Mouse (Mus musculus): ENCODE data around the gene Slco2b1. TPM values are rescaled to one million over a fixed set of nuclear protein-coding genes. Genes with fewer than 3 reads are reported as not detected.

Slco2b1 gene
- polyA plus RNA-seq, 1 experiment from 2014 or later, result 2.8 TPM

DNA sequence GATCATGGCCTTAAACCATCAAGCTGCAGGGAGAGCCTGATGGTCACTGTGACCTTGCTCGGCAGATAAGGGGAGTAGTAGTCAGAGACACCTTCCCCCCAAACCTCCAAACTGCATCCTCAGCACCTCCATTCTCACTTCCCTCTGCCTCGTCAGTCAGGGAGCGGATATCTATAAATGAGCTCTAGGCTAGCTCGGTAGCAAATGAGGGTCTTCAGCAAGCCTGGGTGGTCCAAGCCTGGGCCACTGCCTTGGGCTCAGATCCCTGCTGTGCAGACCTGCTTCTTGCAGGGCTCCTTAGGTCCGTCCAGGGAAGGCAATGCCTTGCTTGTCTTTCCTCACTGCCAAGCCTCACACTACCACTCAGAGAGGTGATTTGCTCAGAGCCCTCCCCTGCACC is 2.4 kb downstream of the Slco2b1 start:
- no peak overlapping the region for H3K27ac ChIP-seq (ENCODE audit: low read depth, low read length)

DNA sequence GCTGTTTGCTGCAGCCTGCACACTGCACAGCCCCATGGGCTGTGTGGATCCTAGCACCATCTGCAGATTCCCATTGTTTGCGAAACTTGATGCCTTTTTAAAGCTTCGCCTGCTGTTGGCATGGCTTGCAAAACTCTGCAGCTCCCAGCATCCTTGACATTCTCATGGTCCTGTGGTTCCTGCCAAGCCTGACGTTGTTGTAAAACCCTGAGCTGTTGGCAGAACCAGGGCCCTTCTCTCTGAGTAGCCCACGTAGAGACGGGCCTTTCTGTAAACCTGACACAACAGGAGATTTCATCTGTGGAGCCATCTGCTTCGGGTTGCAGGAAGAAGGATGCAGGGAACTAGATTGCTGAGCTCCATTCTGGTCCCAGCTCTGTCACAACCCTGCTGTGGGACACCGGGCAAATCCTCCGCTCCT is 2.8 kb downstream of the Slco2b1 start:
- H3K4me1 ChIP-seq (ENCODE audit: control insufficient read depth, insufficient read depth, low read length), result no peaks in the 10 kb centered on the region
- DNase-seq (ENCODE audit: low spot score) (no peak), ATAC-seq (ENCODE audit: insufficient read depth, low FRiP score, low TSS enrichment) (no peak)
- WGBS, result 67% methylated on average over 8 of the region's 8 CpGs
- no peaks in the 10 kb centered on the region for H3K36me3 ChIP-seq (ENCODE audit: control insufficient read depth, insufficient read depth, low read length)
- no peaks in the 10 kb centered on the region for H3K9me3 ChIP-seq (ENCODE audit: control insufficient read depth, low read length)
- no peaks in the 10 kb centered on the region for H3K27me3 ChIP-seq (ENCODE audit: control insufficient read depth, insufficient read depth, low read length)
- H3K9ac ChIP-seq (ENCODE audit: low read length), result no peak overlapping the region
- H3K27ac ChIP-seq (ENCODE audit: low read depth, low read length), result no peak overlapping the region
- H3K4me3 ChIP-seq (ENCODE audit: low read depth, low read length), result no peak overlapping the region
- H3K4me2 ChIP-seq (ENCODE audit: low read depth), result no peak overlapping the region

More for the DNA sequence above, 2.4 kb downstream of the Slco2b1 start:
- Histone ChIP-seq H3K36me3 (ENCODE audit: control insufficient read depth, insufficient read depth, low read length) (no peaks in the 10 kb centered on the region), H3K9me3 (ENCODE audit: control insufficient read depth, low read length) (no peaks in the 10 kb centered on the region), H3K4me2 (ENCODE audit: low read depth) (no peak overlapping the region), H3K27me3 (ENCODE audit: control insufficient read depth, insufficient read depth, low read length) (no peaks in the 10 kb centered on the region), H3K4me3 (ENCODE audit: low read depth, low read length) (no peak overlapping the region), H3K9ac (ENCODE audit: low read length) (no peak overlapping the region), H3K4me1 (ENCODE audit: control insufficient read depth, insufficient read depth, low read length) (no peaks in the 10 kb centered on the region)
- no peak for ATAC-seq (ENCODE audit: insufficient read depth, low FRiP score, low TSS enrichment)
- no peak for DNase-seq (ENCODE audit: low spot score)
- WGBS, result 62% methylated on average over 5 of the region's 5 CpGs

DNA sequence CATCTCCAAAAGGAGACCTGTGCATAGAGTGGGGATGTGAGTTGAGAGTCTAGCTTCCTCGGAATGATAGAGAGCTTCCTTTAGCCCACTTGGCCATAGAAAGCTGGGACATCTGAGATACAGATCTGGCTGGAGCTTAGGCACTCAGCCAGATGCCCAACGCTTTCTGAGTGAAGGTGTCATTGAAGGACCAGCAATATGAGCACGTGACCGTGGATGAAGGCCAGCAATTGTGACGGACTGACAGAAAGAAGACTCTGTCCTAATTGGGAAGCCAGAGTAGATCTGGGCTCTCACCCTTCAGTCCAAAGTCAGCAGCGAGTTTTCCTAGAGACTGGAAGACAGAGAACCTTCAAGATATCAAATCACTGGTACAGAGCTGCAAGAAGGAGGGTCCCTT is 3.5 kb downstream of the Slco2b1 start:
- H3K36me3 ChIP-seq (ENCODE audit: control insufficient read depth, insufficient read depth, low read length), result no peaks in the 10 kb centered on the region
- no peaks in the 10 kb centered on the region for H3K4me1 ChIP-seq (ENCODE audit: control insufficient read depth, insufficient read depth, low read length)
- DNase-seq (ENCODE audit: low spot score) (no peak), ATAC-seq (ENCODE audit: insufficient read depth, low FRiP score, low TSS enrichment) (no peak)
- H3K9me3 ChIP-seq (ENCODE audit: control insufficient read depth, low read length), result no peaks in the 10 kb centered on the region
- no peak overlapping the region for H3K4me2 ChIP-seq (ENCODE audit: low read depth)
- H3K9ac ChIP-seq (ENCODE audit: low read length), result no peak overlapping the region
- H3K27ac ChIP-seq (ENCODE audit: low read depth, low read length), result no peak overlapping the region
- H3K4me3 ChIP-seq (ENCODE audit: low read depth, low read length), result no peak overlapping the region
- WGBS, result 87% methylated on average over 6 of the region's 6 CpGs
- H3K27me3 ChIP-seq (ENCODE audit: control insufficient read depth, insufficient read depth, low read length), result no peaks in the 10 kb centered on the region

DNA sequence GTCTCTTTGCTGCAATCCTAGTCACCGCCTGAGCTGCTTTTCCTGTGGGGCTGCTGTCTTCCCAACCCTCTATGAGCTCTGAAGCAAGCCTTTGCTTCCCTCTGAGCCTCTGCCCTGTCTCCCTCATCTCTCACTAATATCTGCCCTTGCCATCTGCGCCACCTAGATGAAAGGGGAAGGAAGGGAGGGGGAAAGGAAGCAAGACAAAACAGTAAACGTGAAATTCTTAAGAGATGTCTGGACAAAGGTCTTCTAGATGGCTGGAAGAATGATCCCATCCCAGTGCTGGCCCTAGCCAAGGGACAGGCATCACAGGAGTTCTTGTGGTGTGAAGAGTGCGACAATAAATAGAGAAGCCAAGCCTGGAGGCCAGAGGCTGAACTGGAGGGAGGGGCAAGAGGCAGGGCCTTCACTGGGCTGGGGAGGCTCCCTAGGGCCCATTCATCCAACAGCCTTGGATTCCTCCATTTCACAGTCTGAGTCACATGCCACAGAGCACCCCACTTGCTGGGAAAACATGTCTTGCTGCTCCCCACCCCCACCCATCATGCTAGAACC is 4.0 kb downstream of the Slco2b1 start:
- Histone ChIP-seq H3K36me3 (ENCODE audit: control insufficient read depth, insufficient read depth, low read length) (no peaks in the 10 kb centered on the region), H3K27me3 (ENCODE audit: control insufficient read depth, insufficient read depth, low read length) (no peaks in the 10 kb centered on the region), H3K9ac (ENCODE audit: low read length) (no peak overlapping the region), H3K27ac (ENCODE audit: low read depth, low read length) (no peak overlapping the region), H3K9me3 (ENCODE audit: control insufficient read depth, low read length) (no peaks in the 10 kb centered on the region), H3K4me3 (ENCODE audit: low read depth, low read length) (no peak overlapping the region), H3K4me1 (ENCODE audit: control insufficient read depth, insufficient read depth, low read length) (peaks cover 4% of the 10 kb centered on the region; the same call in 1 of the 2 replicates), H3K4me2 (ENCODE audit: low read depth) (no peak overlapping the region)
- WGBS, result 50% methylated on average over 4 of the region's 4 CpGs
- DNase-seq (ENCODE audit: low spot score), result no peak
- no peak for ATAC-seq (ENCODE audit: insufficient read depth, low FRiP score, low TSS enrichment)

DNA sequence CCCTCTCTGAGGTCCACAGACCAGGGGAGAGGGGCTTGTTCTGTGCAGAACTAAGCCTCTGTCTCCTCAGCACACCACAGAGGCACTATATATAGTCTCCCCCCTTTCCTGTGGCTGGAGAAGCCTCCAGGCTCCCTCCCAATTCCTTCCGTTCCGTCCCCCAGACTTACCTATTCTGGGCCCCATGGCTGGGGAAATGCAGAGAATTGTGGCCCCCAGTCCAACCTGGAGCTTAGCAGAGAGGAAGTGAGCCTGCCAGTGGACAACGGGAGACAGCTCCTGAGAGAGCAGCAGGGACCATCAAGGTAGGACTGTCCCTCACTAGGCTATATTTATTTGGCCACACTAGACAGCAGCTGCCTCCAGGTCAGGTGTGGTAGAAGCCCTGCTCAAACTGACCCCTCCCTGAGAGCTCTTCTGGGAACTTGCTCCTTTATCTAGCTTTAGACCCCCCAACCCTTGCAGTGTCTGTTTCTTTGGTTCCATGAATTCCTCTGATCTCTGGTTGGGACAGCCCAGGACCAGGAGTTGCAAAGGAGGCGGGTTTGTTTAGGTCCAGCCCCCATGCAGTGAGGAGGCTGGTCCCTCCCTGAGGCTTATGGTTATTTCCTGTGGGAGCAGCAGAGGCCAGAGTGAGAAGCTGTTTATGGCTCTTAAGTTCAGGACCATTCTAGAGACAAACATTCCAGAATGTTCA is 4.7 kb downstream of the Slco2b1 start:
- no peaks in the 10 kb centered on the region for H3K36me3 ChIP-seq (ENCODE audit: control insufficient read depth, insufficient read depth, low read length)
- H3K27me3 ChIP-seq (ENCODE audit: control insufficient read depth, insufficient read depth, low read length), result no peaks in the 10 kb centered on the region
- DNase-seq (ENCODE audit: low spot score) (no peak), ATAC-seq (ENCODE audit: insufficient read depth, low FRiP score, low TSS enrichment) (no peak)
- 68% methylated on average over 4 of the region's 4 CpGs for WGBS
- no peak overlapping the region for H3K9ac ChIP-seq (ENCODE audit: low read length)
- H3K9me3 ChIP-seq (ENCODE audit: control insufficient read depth, low read length), result no peaks in the 10 kb centered on the region
- no peak overlapping the region for H3K27ac ChIP-seq (ENCODE audit: low read depth, low read length)
- no peak overlapping the region for H3K4me2 ChIP-seq (ENCODE audit: low read depth)
- H3K4me3 ChIP-seq (ENCODE audit: low read depth, low read length), result no peak overlapping the region
- peaks cover 4% of the 10 kb centered on the region; the same call in 1 of the 2 replicates for H3K4me1 ChIP-seq (ENCODE audit: control insufficient read depth, insufficient read depth, low read length)

DNA sequence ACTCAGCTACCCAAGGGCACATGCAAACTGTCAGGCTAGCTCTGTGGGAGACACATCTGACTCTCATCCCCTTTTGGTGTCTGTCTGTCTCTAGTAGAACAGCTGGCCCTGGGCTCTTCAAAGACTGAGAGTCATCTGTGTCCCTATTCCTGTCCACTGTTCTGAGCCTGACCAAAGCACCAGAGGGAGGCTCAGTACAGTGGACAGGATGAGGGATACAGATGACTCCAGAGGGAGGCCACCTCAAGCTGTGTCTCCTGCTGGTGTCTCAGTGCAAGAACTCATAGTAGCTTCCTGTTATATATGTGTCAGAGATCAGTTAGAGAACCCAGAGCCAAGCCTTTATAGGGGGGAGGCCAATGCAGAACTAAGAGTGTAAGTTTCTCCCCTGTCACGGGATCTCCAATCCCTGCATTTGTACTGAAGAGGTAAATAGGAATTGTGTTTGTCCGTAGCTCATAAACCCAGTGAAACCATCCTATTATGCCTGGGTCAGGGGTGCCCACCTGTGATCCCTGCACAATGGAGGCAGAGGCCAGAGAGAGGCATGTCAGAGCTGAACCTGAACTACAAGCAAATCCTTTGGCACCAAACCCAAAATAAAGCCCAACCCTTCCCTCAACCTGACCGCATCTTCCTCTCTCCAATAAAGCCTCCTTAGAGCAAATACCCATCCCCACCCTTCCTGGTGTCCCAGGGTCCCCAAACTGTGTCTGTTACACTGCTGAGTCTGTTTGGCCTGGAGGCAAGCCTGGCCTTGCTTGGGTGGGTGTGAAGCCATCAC is 6.2 kb downstream of the Slco2b1 start:
- Histone ChIP-seq H3K9ac (ENCODE audit: low read length) (no peak overlapping the region), H3K4me3 (ENCODE audit: low read depth, low read length) (no peak overlapping the region), H3K4me1 (ENCODE audit: control insufficient read depth, insufficient read depth, low read length) (peaks cover 4% of the 10 kb centered on the region; the same call in 1 of the 2 replicates), H3K4me2 (ENCODE audit: low read depth) (no peak overlapping the region), H3K27me3 (ENCODE audit: control insufficient read depth, insufficient read depth, low read length) (no peaks in the 10 kb centered on the region), H3K27ac (ENCODE audit: low read depth, low read length) (no peak overlapping the region), H3K36me3 (ENCODE audit: control insufficient read depth, insufficient read depth, low read length) (no peaks in the 10 kb centered on the region), H3K9me3 (ENCODE audit: control insufficient read depth, low read length) (no peaks in the 10 kb centered on the region)
- no peak for DNase-seq (ENCODE audit: low spot score)
- ATAC-seq (ENCODE audit: insufficient read depth, low FRiP score, low TSS enrichment), result no peak
- 79% methylated on average over 3 of the region's 3 CpGs for WGBS

DNA sequence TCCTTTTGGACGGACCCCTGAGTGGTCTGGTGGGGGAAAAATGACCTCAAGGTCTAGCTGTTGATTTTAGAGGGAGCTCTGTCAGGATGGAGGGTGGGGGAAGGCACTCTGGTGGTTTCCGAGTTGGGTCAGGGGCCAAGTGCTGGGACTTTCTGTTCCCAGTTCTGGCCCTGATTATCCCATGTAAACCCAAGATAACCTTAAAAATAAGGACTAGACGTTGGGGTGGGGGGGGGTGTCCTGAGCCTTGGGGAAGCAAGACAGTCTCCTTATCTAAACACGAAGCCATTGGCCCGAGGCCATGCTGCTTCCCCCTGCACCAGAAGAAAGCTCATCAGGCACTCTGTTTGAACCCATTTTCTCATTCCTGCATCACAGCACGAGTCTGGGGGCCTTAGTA is 8.9 kb downstream of the Slco2b1 start:
- WGBS, result 37% methylated on average over 6 of the region's 6 CpGs
- Histone ChIP-seq H3K27ac (ENCODE audit: low read depth, low read length) (no peak overlapping the region), H3K4me3 (ENCODE audit: low read depth, low read length) (no peak overlapping the region), H3K9ac (ENCODE audit: low read length) (no peak overlapping the region), H3K9me3 (ENCODE audit: control insufficient read depth, low read length) (no peaks in the 10 kb centered on the region), H3K36me3 (ENCODE audit: control insufficient read depth, insufficient read depth, low read length) (no peaks in the 10 kb centered on the region), H3K4me1 (ENCODE audit: control insufficient read depth, insufficient read depth, low read length) (peaks cover 4% of the 10 kb centered on the region; the same call in 1 of the 2 replicates), H3K27me3 (ENCODE audit: control insufficient read depth, insufficient read depth, low read length) (no peaks in the 10 kb centered on the region), H3K4me2 (ENCODE audit: low read depth) (no peak overlapping the region)
- no peak for DNase-seq (ENCODE audit: low spot score)
- no peak for ATAC-seq (ENCODE audit: insufficient read depth, low FRiP score, low TSS enrichment)

DNA sequence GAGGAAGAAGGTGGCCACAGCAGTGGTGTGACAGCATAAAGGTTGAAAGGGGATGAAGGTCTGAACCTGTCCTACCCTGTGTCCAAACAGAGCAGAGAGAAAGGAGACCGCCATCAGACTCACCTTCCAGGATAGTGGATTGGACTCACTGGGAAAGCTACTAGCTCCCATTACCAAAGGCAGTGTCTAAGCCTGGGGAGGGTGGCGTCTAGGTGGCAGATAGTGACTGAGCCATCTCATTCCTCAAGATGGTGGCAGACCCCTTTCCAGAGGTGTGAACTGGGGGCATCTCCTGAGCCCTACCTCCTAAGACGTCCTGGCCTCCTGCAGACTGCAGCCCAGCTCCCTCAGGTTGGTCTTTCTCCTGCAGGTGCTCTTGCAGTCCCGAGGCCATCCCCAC is 10.5 kb downstream of the Slco2b1 start:
- no peak overlapping the region for H3K9ac ChIP-seq (ENCODE audit: low read length)
- no peak overlapping the region for H3K4me2 ChIP-seq (ENCODE audit: low read depth)
- H3K4me1 ChIP-seq (ENCODE audit: control insufficient read depth, insufficient read depth, low read length), result peaks cover 4% of the 10 kb centered on the region; the same call in 1 of the 2 replicates
- WGBS, result 80% methylated on average over 4 of the region's 4 CpGs
- no peak for DNase-seq (ENCODE audit: low spot score)
- ATAC-seq (ENCODE audit: insufficient read depth, low FRiP score, low TSS enrichment), result no peak
- H3K27ac ChIP-seq (ENCODE audit: low read depth, low read length), result no peak overlapping the region
- H3K36me3 ChIP-seq (ENCODE audit: control insufficient read depth, insufficient read depth, low read length), result no peaks in the 10 kb centered on the region
- no peak overlapping the region for H3K4me3 ChIP-seq (ENCODE audit: low read depth, low read length)
- H3K27me3 ChIP-seq (ENCODE audit: control insufficient read depth, insufficient read depth, low read length), result no peaks in the 10 kb centered on the region
- no peaks in the 10 kb centered on the region for H3K9me3 ChIP-seq (ENCODE audit: control insufficient read depth, low read length)

Measured in neural tube, embryonic 11.5 days (tissue).